In the genomic region with DNA sequence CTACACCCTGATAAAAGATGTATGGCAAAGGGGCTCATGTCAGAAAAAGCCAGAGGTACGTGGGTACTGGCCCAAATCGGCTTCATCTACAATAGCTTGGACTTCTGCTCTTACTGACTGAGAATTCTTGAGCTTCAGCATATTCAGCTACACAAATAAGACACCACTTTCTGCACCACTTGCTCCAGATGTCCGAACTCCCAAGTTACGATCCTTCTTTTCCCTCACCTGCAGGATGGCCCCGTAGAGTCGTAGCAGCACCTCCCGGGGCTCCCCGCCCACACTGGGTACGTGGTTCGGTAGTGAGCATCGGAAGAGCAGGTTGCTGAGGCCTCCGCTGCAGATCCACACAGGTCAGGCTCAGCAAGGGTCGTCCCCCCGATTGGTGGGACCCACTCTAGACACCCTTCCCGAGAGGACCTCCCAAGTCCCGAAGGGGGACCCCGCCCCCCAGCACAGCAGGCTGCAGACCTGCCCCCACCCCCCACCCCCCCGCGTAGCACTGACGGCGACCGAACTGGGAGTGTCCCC, we compare ENCODE assay signal across 8 mouse cellular contexts. TPM values are rescaled to one million over a fixed set of nuclear protein-coding genes. Genes with fewer than 3 reads are reported as not detected.
DNase-seq lines count a peak whose midpoint lies in the region; ATAC-seq and TF ChIP-seq lines count a peak whose summit lies in the region.

No protein-coding gene starts in this region.

- H3K27me3 ChIP-seq in spleen, adult 2 months (ENCODE audit: control insufficient read depth, insufficient read depth, low read length) = no peaks in the 10 kb centered on the region
- H3K27me3 ChIP-seq in limb, embryonic 14.5 days (ENCODE audit: control insufficient read depth, insufficient read depth, low read length) = no peaks in the 10 kb centered on the region
- no peaks in the 10 kb centered on the region for H3K27me3 ChIP-seq in stomach, embryonic 16.5 days (ENCODE audit: control insufficient read depth, insufficient read depth, low read length)

- 11% methylated on average over 22 of the region's 22 CpGs for WGBS in spleen, adult 2 months
- WGBS in limb, embryonic 14.5 days = 7% methylated on average over 19 of the region's 22 CpGs
- WGBS in stomach, embryonic 16.5 days = 4% methylated on average over 21 of the region's 22 CpGs

- H3K36me3 ChIP-seq in spleen, adult 2 months (ENCODE audit: control insufficient read depth, insufficient read depth, low read length) = peaks cover 12% of the 10 kb centered on the region
- peaks cover 19% of the 10 kb centered on the region for H3K36me3 ChIP-seq in limb, embryonic 14.5 days (ENCODE audit: control insufficient read depth, insufficient read depth, low read length)
- H3K36me3 ChIP-seq in stomach, embryonic 16.5 days (ENCODE audit: control insufficient read depth, insufficient read depth, low read length) = 0 out of 2 replicates have a peak, but pooled peaks cover 5% of the 10 kb centered on the region

- H3K9ac ChIP-seq in limb, embryonic 14.5 days (ENCODE audit: low read depth, low read length, severe bottlenecking) = peak overlapping the region; percentile 72
- peak overlapping the region; percentile 82 for H3K9ac ChIP-seq in stomach, embryonic 16.5 days (ENCODE audit: low read length)

- peak; percentile 18; the same call in 1 of the 2 replicates for ATAC-seq in limb, embryonic 14.5 days (ENCODE audit: low FRiP score, low read depth)
- ATAC-seq in stomach, embryonic 16.5 days (ENCODE audit: insufficient read depth, low FRiP score) = peak; percentile 38
- ATAC-seq in activated CD4-positive, CD25-positive, alpha-beta regulatory T cell, adult 4 months = no peak

- peak overlapping the region; percentile 94 for H3K4me3 ChIP-seq in spleen, adult 2 months (ENCODE audit: extremely low read depth, insufficient read depth, insufficient read length)
- H3K4me3 ChIP-seq in limb, embryonic 14.5 days (replicated peaks; ENCODE audit: low read length) = peak overlapping the region; percentile 68
- peak overlapping the region; percentile 92 for H3K4me3 ChIP-seq in stomach, embryonic 16.5 days (replicated peaks; ENCODE audit: low read length)

- DNase-seq in cerebellum, adult 9-10 months = peak; percentile 69
- no peak for DNase-seq in cerebellum, postnatal 36 days
- no peak for DNase-seq in spleen, adult 2 months (ENCODE audit: low read depth in 1 of 2, low spot score in 2 of 2)
- no peak for DNase-seq in spleen, postnatal 4 days (ENCODE audit: low spot score in 2 of 2)
- no peak for DNase-seq in limb, embryonic 14.5 days (ENCODE audit: low spot score)
- DNase-seq in kidney, postnatal 4 days = no peak

- H3K4me2 ChIP-seq in limb, embryonic 14.5 days (replicated peaks; ENCODE audit: low read depth, low read length, severe bottlenecking) = peak overlapping the region; percentile 92
- peak overlapping the region; percentile 70 for H3K4me2 ChIP-seq in stomach, embryonic 16.5 days (ENCODE audit: low read depth, low read length)

- H3K27ac ChIP-seq in spleen, adult 2 months (ENCODE audit: insufficient read depth, low read length) = 0 out of 2 replicates have a peak overlapping the region, but pooled peaks have one; percentile 20
- H3K27ac ChIP-seq in limb, embryonic 14.5 days (replicated peaks; ENCODE audit: low read depth, low read length) = peak overlapping the region; percentile 92; the same call in 1 of the 2 replicates
- H3K27ac ChIP-seq in stomach, embryonic 16.5 days (ENCODE audit: low read length) = no peak overlapping the region

- H3K9me3 ChIP-seq in limb, embryonic 14.5 days (ENCODE audit: control insufficient read depth, low read length) = no peaks in the 10 kb centered on the region
- H3K9me3 ChIP-seq in stomach, embryonic 16.5 days (replicated peaks; ENCODE audit: control insufficient read depth, low read length) = no peaks in the 10 kb centered on the region

- no peak for TF ChIP-seq POLR2A in spleen, adult 2 months (IDR thresholded peaks at IDR 0.05; ENCODE audit: low read depth, low read length)
- no peak for TF ChIP-seq POLR2A in limb, embryonic 14.5 days (IDR thresholded peaks at IDR 0.05; ENCODE audit: borderline replicate concordance, extremely low read depth, insufficient read depth, insufficient read length)

- no peak for TF ChIP-seq CTCF in spleen, adult 2 months (IDR thresholded peaks at IDR 0.05; ENCODE audit: extremely low read depth, insufficient read depth, insufficient read length, insufficient replicate concordance)

- peaks cover 7% of the 10 kb centered on the region for H3K4me1 ChIP-seq in spleen, adult 2 months (ENCODE audit: control insufficient read depth, insufficient read depth, insufficient read length)
- peaks cover 6% of the 10 kb centered on the region for H3K4me1 ChIP-seq in limb, embryonic 14.5 days (ENCODE audit: control insufficient read depth, insufficient read depth, low read length)
- H3K4me1 ChIP-seq in stomach, embryonic 16.5 days (ENCODE audit: control insufficient read depth, insufficient read depth, low read length) = peaks cover 7% of the 10 kb centered on the region; the same call in 1 of the 2 replicates

RNA-seq across cellular contexts. Expression of gene C730034F03Rik, which starts 0.5 kb away (rescaled TPM):
- polyA plus RNA-seq in spleen, adult 2 months (2012; rRNA removed) = 0.75 and 0.82 TPM in 2 replicates
- 0.96 and 1.8 TPM in 2 replicates for polyA plus RNA-seq in limb, embryonic 14.5 days (2012; rRNA removed)
- polyA plus RNA-seq in limb, embryonic 14.5 days (2014; fragmentation: Nextera tagmentation; extraction: Ambion mirVana) = 1.4 and 2.4 TPM in 2 replicates
- polyA plus RNA-seq in stomach, embryonic 16.5 days (2015; fragmentation: Nextera tagmentation; extraction: Ambion mirVana) = 2.8 and 3.5 TPM in 2 replicates
- 1 to 10 TPM; 4.1 to 5.8 TPM for polyA plus RNA-seq in activated CD4-positive, CD25-positive, alpha-beta regulatory T cell, adult 4 months (2017; shearing (Covaris generic))

RNA-seq across cellular contexts. Expression of gene Gm44502, which starts 0.6 kb away (rescaled TPM):
- 2.0 and 2.2 TPM in 2 replicates for polyA plus RNA-seq in spleen, adult 2 months (2012; rRNA removed)
- polyA plus RNA-seq in limb, embryonic 14.5 days (2012; rRNA removed) = 0.40 and 0.47 TPM in 2 replicates
- not detected in 2 replicates for polyA plus RNA-seq in limb, embryonic 14.5 days (2014; fragmentation: Nextera tagmentation; extraction: Ambion mirVana)
- not detected in 2 replicates for polyA plus RNA-seq in stomach, embryonic 16.5 days (2015; fragmentation: Nextera tagmentation; extraction: Ambion mirVana)
- not detected for polyA plus RNA-seq in activated CD4-positive, CD25-positive, alpha-beta regulatory T cell, adult 4 months (2017; shearing (Covaris generic))

RNA-seq across cellular contexts. Expression of gene Chkb, which starts 0.8 kb away (rescaled TPM):
- polyA plus RNA-seq in spleen, adult 2 months (2012; rRNA removed) = 62.6 and 72.1 TPM in 2 replicates
- 72.6 and 79.0 TPM in 2 replicates for polyA plus RNA-seq in limb, embryonic 14.5 days (2012; rRNA removed)
- polyA plus RNA-seq in limb, embryonic 14.5 days (2014; fragmentation: Nextera tagmentation; extraction: Ambion mirVana) = 45.6 and 46.9 TPM in 2 replicates
- 42.2 and 49.2 TPM in 2 replicates for polyA plus RNA-seq in stomach, embryonic 16.5 days (2015; fragmentation: Nextera tagmentation; extraction: Ambion mirVana)
- 10 to 100 TPM; 50.7 to 55.4 TPM for polyA plus RNA-seq in activated CD4-positive, CD25-positive, alpha-beta regulatory T cell, adult 4 months (2017; shearing (Covaris generic))

RNA-seq across cellular contexts. Expression of gene Cpt1b, which starts 3.2 kb away (rescaled TPM):
- polyA plus RNA-seq in spleen, adult 2 months (2012; rRNA removed) = 1.7 and 1.8 TPM in 2 replicates
- polyA plus RNA-seq in limb, embryonic 14.5 days (2012; rRNA removed) = 3.7 and 4.4 TPM in 2 replicates
- polyA plus RNA-seq in limb, embryonic 14.5 days (2014; fragmentation: Nextera tagmentation; extraction: Ambion mirVana) = 0.57 and 0.63 TPM in 2 replicates
- 0.52 and 4.8 TPM in 2 replicates for polyA plus RNA-seq in stomach, embryonic 16.5 days (2015; fragmentation: Nextera tagmentation; extraction: Ambion mirVana)
- under 1 TPM; 0.26 to 0.57 TPM for polyA plus RNA-seq in activated CD4-positive, CD25-positive, alpha-beta regulatory T cell, adult 4 months (2017; shearing (Covaris generic))

RNA-seq across cellular contexts. Expression of gene Syce3, which starts 18.6 kb away (rescaled TPM):
- polyA plus RNA-seq in spleen, adult 2 months (2012; rRNA removed) = not detected in 2 replicates
- not detected in 2 replicates for polyA plus RNA-seq in limb, embryonic 14.5 days (2012; rRNA removed)
- polyA plus RNA-seq in limb, embryonic 14.5 days (2014; fragmentation: Nextera tagmentation; extraction: Ambion mirVana) = not detected in 2 replicates
- polyA plus RNA-seq in stomach, embryonic 16.5 days (2015; fragmentation: Nextera tagmentation; extraction: Ambion mirVana) = not detected in 2 replicates
- not detected for polyA plus RNA-seq in activated CD4-positive, CD25-positive, alpha-beta regulatory T cell, adult 4 months (2017; shearing (Covaris generic))
